Mouse (Mus musculus): Measurements from ENCODE around the gene Mcidas.

GRCm38 (mm10) chr13:113047647-113048046 lies 54.0 kb downstream of the Mcidas start:
- TF ChIP-seq SMC3 (IDR thresholded peaks at IDR 0.05; ENCODE audit: low read depth, low read length) (no peak), CTCF (conservative IDR thresholded peaks at IDR 0.05 in 1 of 2, IDR thresholded peaks at IDR 0.05 in 1 of 2; ENCODE audit: low read depth in 2 of 2, low read length in 2 of 2) (peak in 1 of 2 experiments; percentile 29; a peak in 2 of 4 replicates), POLR2A (IDR thresholded peaks at IDR 0.05; ENCODE audit: low read depth, low read length) (no peak), ZKSCAN1 (IDR thresholded peaks at IDR 0.05; ENCODE audit: borderline replicate concordance, low read depth, low read length) (no peak), HCFC1 (IDR thresholded peaks at IDR 0.05; ENCODE audit: low read depth, low read length) (no peak), MAX (IDR thresholded peaks at IDR 0.05; ENCODE audit: low read length) (no peak), ETS1 (conservative IDR thresholded peaks at IDR 0.05; ENCODE audit: low read depth, low read length) (no peak), POLR2AphosphoS2 (IDR thresholded peaks at IDR 0.05; ENCODE audit: low read depth, low read length) (no peak)

Data from CH12.LX (cell line).